Mouse (Mus musculus) megakaryocyte-erythroid progenitor cell, adult 5 weeks (primary cell): ENCODE measurements around the gene 2010005H15Rik. TPM values are rescaled to one million over a fixed set of nuclear protein-coding genes. Genes with fewer than 3 reads are reported as not detected.

Experiments
- polyA plus RNA-seq: library from polyadenylated mRNA; stranded (reverse); fragments of >175 nt; gene quantifications from 2 replicates; pipeline ENCODE4 v1.2.3, GENCODE M21; 2012

Gene 2010005H15Rik
- polyA plus RNA-seq: not detected in 2 replicates

DNA sequence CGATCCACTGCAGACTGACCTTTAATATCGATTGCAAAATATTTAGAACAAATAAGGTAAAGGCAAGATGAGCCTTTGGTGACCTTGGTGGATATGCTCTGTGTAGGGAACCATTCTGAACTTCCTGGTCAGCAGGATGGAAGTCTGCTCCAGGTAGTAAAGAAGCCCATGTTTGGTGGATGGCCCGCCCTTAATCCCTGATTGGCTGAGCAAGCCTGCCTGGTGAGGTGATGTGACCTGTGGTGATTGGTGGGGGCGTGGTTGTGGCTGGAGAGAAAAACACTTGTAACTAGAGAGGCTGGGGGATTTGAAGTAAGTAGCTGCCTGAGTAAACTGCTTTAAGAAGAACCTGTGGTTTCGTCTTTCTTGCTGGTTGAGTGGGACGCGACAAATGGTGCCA lies at the start of gene 2010005H15Rik:
Gene 2010005H15Rik, plus strand, starts transcription at position 301 of the 400 bp plus-strand sequence.

DNA sequence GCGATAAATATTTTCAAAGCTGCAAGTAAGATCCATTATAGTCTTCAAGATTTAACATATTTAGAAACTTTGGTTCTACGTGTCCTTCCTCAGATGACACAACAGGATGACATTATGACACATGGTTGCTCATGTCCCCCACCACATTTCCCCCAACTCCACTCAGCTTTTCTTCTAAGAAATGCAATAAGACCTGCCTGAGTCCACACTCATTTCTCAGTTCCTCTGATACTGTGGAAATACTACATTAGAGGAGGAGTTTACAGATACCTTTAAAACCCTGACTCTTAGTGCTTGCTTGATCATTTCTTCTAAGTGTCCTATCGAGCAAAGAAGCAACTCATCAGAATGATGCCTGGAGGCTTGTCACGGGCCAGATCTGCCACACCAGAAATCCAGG lies 37.4 kb upstream of the 2010005H15Rik start, which contains the start of gene Gm5483:
Gene Gm5483, plus strand, starts transcription at position 301 of the 400 bp plus-strand sequence.

DNA sequence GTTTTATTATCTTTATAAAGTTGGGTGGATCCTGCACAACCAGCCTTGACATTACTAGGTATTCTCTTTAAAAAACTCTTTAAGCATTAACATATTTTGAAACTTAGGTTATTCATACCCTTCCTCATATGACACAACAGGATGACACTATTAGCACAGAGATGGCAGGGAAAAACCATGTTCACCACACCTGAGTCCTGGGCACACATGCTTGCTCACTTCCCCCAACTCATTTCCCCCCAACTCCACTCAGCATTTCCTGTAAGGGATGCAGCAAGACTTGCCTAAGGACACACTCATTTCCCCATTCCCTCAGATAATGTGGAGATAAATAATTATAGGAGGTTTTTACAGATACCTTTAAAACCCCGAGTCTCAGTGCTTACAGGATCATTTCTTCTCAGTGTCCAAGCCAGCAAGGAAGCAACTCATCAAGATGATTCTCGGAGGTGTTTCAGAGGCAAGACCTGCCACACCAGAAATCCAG lies 11.3 kb upstream of the 2010005H15Rik start, which contains the start of gene Gm5416:
Gene Gm5416, plus strand, starts transcription at position 437 of the 487 bp plus-strand sequence.

DNA sequence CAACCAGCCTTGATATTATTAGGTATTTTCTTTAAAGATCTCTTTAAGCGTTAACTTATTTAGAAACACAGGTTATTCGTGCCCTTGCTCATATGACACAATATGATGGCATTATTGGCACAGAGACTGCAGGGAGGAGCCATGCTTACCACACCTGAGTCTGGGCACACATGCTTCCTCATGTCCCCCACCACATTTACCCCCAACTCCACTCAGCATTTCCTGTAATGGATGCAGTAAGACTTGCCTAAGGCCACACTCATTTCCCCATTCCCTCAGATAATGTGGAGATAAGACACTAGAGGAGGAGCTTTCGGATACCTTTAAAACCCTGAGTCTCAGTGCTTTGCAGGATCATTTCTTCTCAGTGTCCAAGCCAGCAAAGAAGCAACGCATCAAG lies 55.5 kb downstream of the 2010005H15Rik start, which contains the start of gene Stfa1:
Gene Stfa1, plus strand, starts transcription at position 156 of the 400 bp plus-strand sequence.

Other genes with a start within 250 kb of the 2010005H15Rik start
- gene Kpna1, start 242.7 kb upstream of the 2010005H15Rik start, polyA plus RNA-seq: 59.4 and 66.2 TPM in 2 replicates
- 0.15 and 0.35 TPM in 2 replicates for gene Wdr5b, start 180.3 kb upstream of the 2010005H15Rik start, polyA plus RNA-seq
- gene Fam162a, start 149.9 kb upstream of the 2010005H15Rik start, polyA plus RNA-seq: 115 and 118 TPM in 2 replicates
- gene Ccdc58, start 149.8 kb upstream of the 2010005H15Rik start, polyA plus RNA-seq: 5.2 and 5.4 TPM in 2 replicates
- not detected in 2 replicates for gene Csta1, start 90.2 kb upstream of the 2010005H15Rik start, polyA plus RNA-seq
- gene Stfa2l1, start 64.7 kb upstream of the 2010005H15Rik start, polyA plus RNA-seq: not detected in 2 replicates
- 0.03 and 0.23 TPM in 2 replicates for gene Gm5483, start 37.3 kb upstream of the 2010005H15Rik start, polyA plus RNA-seq
- gene Gm5416, start 11.1 kb upstream of the 2010005H15Rik start, polyA plus RNA-seq: not detected in 2 replicates
- gene Stfa1, start 55.5 kb downstream of the 2010005H15Rik start, polyA plus RNA-seq: not detected in 2 replicates
- not detected in 2 replicates for gene BC117090, start 112.9 kb downstream of the 2010005H15Rik start, polyA plus RNA-seq
- gene BC100530, start 146.3 kb downstream of the 2010005H15Rik start, polyA plus RNA-seq: not detected in 2 replicates
- gene Stfa2, start 187.0 kb downstream of the 2010005H15Rik start, polyA plus RNA-seq: 0.49 TPM in 1 of 2 replicates, not detected in the other
- gene Stfa3, start 233.9 kb downstream of the 2010005H15Rik start, polyA plus RNA-seq: 0.38 TPM in 1 of 2 replicates, not detected in the other